Mouse (Mus musculus): ENCODE data around the gene Large1.

GRCm38 (mm10) chr8:73352301-73353107 lies 836 bp downstream of the Large1 start:
- TF ChIP-seq CTCF (IDR thresholded peaks at IDR 0.05; ENCODE audit: low read depth) (no peak), EP300 (IDR thresholded peaks at IDR 0.05; ENCODE audit: low read depth) (no peak)
